Mouse (Mus musculus): ENCODE measurements at regions not wholly inside any gene's neighbourhood (a gene's known extent, or its start where the extent isn't known, plus 50 kb on each side); places are given as distances from the start of the nearest gene placed in this dataset.

DNA sequence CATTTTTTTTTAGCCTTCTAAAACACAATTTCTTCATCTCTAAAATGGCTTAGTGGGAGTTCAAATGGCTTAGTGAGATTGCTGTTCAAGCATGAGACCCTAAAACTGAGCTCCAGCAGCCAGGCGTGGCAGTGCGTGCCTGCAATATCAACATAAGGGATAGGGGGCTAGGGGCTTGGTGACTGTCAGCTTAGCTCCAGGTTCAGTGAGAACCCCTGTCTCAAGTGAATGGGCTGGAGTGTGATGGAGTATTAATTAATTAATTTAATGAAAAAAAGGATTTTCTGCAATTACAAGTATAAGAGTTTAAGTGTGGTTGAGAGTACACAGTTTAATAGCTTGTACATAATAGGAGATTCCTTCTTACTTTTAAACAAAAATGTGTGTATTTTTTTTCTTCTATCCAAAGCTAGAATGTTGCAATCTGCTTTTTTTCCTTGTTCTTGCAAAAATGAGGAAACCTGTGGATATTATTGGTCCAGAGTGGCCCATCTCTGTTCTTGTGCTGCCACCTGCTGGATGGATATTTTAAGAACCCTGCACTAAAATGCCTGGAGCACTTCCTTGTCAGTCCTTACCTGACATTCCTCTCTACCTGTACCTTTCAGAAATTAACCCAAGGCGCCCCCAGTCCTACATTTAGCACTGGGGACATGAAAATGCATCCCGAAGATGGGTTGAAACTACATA lies 54.0 kb upstream of the Usp47 start:
- ATAC-seq (replicated peaks in 1 of 2; ENCODE audit: insufficient read depth in 1 of 2, low FRiP score in 2 of 2, low TSS enrichment in 1 of 2, low read depth in 1 of 2, poor library complexity in 2 of 2, severe bottlenecking in 2 of 2) = peak in 1 of 2 experiments; percentile 62; a peak in 2 of 4 replicates

DNA sequence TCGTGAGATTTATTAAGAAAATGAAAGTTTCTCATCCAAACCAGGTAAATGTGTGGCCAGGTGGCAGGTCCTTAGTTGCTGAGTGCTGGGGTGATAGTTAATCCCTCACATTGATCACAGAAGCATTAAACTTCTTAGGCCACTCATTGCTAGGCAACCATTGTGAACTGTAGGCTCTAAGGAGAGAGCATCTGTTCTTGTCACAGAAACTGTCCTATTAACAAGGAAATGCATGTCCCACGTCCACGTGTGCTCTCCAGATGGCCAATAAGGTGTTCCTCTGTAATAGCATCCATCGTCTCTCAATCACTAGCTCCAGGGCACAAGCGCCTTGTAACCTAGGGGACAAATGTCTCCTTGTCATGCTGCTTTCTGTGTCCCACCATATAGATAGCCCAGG lies 55.0 kb upstream of the Usp47 start:
- ATAC-seq (replicated peaks in 1 of 2; ENCODE audit: insufficient read depth in 1 of 2, low FRiP score in 2 of 2, low TSS enrichment in 1 of 2, low read depth in 1 of 2, poor library complexity in 2 of 2, severe bottlenecking in 2 of 2) = no peak

- ATAC-seq (replicated peaks in 1 of 2; ENCODE audit: insufficient read depth in 1 of 2, low FRiP score in 2 of 2, low TSS enrichment in 1 of 2, low read depth in 1 of 2, poor library complexity in 2 of 2, severe bottlenecking in 2 of 2) = no peak
Measured at GRCm38 (mm10) chr7:111966716-111967115, 56.6 kb upstream of the Usp47 start.

- ATAC-seq (replicated peaks in 1 of 2; ENCODE audit: insufficient read depth in 1 of 2, low FRiP score in 2 of 2, low TSS enrichment in 1 of 2, low read depth in 1 of 2, poor library complexity in 2 of 2, severe bottlenecking in 2 of 2) = no peak
Measured at GRCm38 (mm10) chr7:111963969-111964368, 59.3 kb upstream of the Usp47 start.

DNA sequence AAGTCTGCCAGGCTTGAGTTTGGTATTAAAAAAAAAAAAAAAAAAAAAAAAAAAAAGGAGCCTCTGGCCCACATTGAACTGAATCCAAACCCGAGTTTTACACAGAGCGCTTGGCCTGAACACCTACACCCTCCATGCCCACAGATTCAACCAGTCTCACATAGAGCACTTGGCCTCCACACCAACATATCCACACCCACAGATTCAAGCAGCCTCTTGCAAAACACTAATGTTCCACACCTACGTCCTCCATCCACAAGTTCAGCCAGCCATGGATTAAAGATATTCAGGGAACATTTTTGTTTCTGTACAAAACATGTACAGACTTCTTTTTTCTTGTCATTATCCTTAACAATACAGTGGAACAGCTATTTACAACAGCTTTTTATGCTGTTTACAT lies 63.3 kb upstream of the Usp47 start:
- ATAC-seq (replicated peaks in 1 of 2; ENCODE audit: insufficient read depth in 1 of 2, low FRiP score in 2 of 2, low TSS enrichment in 1 of 2, low read depth in 1 of 2, poor library complexity in 2 of 2, severe bottlenecking in 2 of 2) = no peak

DNA sequence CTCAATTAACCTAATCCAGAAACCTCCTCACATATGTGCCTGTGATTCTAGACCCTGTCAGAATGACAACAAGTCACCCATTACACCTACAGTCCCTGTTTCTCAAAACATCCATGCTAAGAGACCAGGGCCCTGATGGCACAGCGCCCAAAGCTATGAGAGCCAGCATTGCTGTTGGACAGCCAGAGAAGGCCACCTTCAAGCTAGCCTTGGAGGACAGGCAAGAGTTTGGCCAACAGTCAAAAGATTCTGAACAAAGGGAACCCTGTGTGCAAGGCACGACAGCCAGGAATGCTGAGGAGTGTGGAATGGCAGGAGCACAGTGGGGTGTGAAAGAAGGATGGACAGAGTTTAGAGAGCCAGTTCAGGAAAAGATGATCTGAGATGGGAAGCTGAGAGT lies 66.6 kb upstream of the Usp47 start:
- ATAC-seq (replicated peaks in 1 of 2; ENCODE audit: insufficient read depth in 1 of 2, low FRiP score in 2 of 2, low TSS enrichment in 1 of 2, low read depth in 1 of 2, poor library complexity in 2 of 2, severe bottlenecking in 2 of 2) = no peak

- ATAC-seq (replicated peaks in 1 of 2; ENCODE audit: insufficient read depth in 1 of 2, low FRiP score in 2 of 2, low TSS enrichment in 1 of 2, low read depth in 1 of 2, poor library complexity in 2 of 2, severe bottlenecking in 2 of 2) = no peak
Measured at GRCm38 (mm10) chr7:111939631-111940030, 83.7 kb upstream of the Usp47 start.

- ATAC-seq (replicated peaks in 1 of 2; ENCODE audit: insufficient read depth in 1 of 2, low FRiP score in 2 of 2, low TSS enrichment in 1 of 2, low read depth in 1 of 2, poor library complexity in 2 of 2, severe bottlenecking in 2 of 2) = no peak
Measured at GRCm38 (mm10) chr7:111937547-111937946, 85.8 kb upstream of the Usp47 start.

- ATAC-seq (replicated peaks in 1 of 2; ENCODE audit: insufficient read depth in 1 of 2, low FRiP score in 2 of 2, low TSS enrichment in 1 of 2, low read depth in 1 of 2, poor library complexity in 2 of 2, severe bottlenecking in 2 of 2) = no peak
Measured at GRCm38 (mm10) chr7:111937102-111937501, 86.2 kb upstream of the Usp47 start.

DNA sequence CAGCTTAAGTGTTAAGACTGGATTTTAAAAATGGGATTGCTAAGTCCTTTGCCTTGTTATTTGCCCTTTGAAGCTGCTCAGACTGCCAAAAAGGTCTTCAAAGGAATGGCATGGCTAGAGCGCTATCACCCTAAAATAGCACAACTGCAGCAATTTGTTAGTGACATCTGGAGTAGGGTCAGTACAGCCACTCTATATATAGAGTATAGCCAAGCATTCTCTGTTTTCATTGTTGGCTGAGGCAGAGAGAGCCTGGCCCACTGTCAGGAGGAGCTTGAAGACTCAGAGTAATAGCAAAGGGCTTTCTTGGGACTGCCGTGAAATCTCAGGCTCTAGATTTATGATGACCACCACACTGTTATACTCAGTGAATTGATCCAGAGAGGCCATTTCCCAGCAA lies 90.6 kb upstream of the Usp47 start:
- no peak for ATAC-seq (replicated peaks in 1 of 2; ENCODE audit: insufficient read depth in 1 of 2, low FRiP score in 2 of 2, low TSS enrichment in 1 of 2, low read depth in 1 of 2, poor library complexity in 2 of 2, severe bottlenecking in 2 of 2)

GRCm38 (mm10) chr7:111919961-111920360 lies 103.3 kb upstream of the Usp47 start:
- ATAC-seq (replicated peaks in 1 of 2; ENCODE audit: insufficient read depth in 1 of 2, low FRiP score in 2 of 2, low TSS enrichment in 1 of 2, low read depth in 1 of 2, poor library complexity in 2 of 2, severe bottlenecking in 2 of 2) = no peak

DNA sequence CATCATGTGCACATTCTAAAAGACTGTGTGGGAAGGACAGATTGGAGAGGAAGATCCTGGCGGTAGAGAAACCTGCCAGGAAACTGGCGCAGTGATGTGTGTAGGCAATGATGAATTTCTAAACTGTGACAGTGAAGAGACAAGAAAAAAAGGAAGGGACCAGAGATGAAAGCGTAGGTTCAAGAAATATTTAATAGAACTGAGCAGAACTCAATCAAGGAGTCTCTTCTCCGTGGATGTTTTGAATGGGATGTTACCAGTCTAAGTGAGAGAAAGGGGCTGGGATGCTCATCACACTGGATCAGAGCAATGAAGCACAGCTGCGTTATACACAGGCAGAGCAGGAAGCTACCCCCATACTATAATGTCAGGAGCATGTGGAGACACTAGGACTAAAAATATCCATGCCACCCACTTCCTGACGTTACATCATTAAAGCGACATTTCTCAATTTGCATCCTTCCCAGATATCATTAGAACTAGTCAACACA lies 119.5 kb upstream of the Usp47 start:
- ATAC-seq (replicated peaks in 1 of 2; ENCODE audit: insufficient read depth in 1 of 2, low FRiP score in 2 of 2, low TSS enrichment in 1 of 2, low read depth in 1 of 2, poor library complexity in 2 of 2, severe bottlenecking in 2 of 2) = no peak

GRCm38 (mm10) chr7:111897016-111897415 lies 117.2 kb upstream of the Galnt18 start:
- no peak for ATAC-seq (replicated peaks in 1 of 2; ENCODE audit: insufficient read depth in 1 of 2, low FRiP score in 2 of 2, low TSS enrichment in 1 of 2, low read depth in 1 of 2, poor library complexity in 2 of 2, severe bottlenecking in 2 of 2)

DNA sequence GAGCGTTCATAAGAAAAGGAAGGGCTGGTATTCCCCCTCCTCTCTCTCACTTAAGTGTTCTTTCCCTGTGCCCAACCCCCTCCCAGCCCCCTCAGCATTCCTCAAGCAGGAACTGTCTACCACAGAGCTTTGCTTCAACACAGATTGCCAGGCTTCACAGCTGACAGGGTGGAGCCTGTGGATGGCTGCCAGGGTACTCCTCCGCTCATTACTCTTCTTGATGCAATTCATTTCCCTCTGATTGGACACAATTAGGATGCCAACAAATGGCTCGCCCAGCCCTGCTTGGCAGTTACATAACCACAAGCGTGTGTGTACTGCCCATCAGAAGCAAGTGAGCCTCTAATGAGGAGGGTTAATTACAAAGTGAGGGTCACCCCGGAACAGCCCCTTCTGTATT lies 116.5 kb upstream of the Galnt18 start:
- ATAC-seq (replicated peaks in 1 of 2; ENCODE audit: insufficient read depth in 1 of 2, low FRiP score in 2 of 2, low TSS enrichment in 1 of 2, low read depth in 1 of 2, poor library complexity in 2 of 2, severe bottlenecking in 2 of 2) = no peak

- no peak for ATAC-seq (replicated peaks in 1 of 2; ENCODE audit: insufficient read depth in 1 of 2, low FRiP score in 2 of 2, low TSS enrichment in 1 of 2, low read depth in 1 of 2, poor library complexity in 2 of 2, severe bottlenecking in 2 of 2)
Measured at GRCm38 (mm10) chr7:111882991-111883390, 103.2 kb upstream of the Galnt18 start.

DNA sequence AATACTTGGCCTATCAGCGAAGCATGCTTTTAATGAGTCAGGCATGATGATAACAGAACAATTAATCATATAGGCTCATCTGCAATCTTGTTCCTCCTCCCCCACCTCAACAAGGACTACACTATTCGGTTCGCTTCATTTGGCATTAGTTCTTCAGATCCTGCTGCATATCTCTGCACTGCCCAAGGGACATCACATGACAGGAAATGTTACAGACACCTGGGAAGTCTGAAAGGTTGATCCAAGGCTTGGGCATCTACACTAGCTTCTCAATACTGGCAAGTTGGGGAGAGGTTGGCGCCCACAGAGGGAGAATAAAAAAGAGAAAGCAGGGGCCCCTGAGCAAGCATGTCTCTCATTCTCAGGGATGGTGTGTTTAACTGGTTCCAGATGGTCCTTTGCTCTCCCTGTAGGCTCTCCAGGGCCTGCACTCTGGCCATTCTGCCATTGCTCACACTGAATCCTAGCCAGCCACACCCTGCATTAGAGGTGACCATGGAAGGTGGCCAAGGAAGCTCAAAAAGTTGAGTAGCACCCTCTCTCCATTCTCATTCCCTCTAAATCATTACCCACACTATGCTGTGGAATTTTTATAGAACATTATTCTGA lies 100.4 kb upstream of the Galnt18 start:
- ATAC-seq (replicated peaks in 1 of 2; ENCODE audit: insufficient read depth in 1 of 2, low FRiP score in 2 of 2, low TSS enrichment in 1 of 2, low read depth in 1 of 2, poor library complexity in 2 of 2, severe bottlenecking in 2 of 2) = no peak

- ATAC-seq (replicated peaks in 1 of 2; ENCODE audit: insufficient read depth in 1 of 2, low FRiP score in 2 of 2, low TSS enrichment in 1 of 2, low read depth in 1 of 2, poor library complexity in 2 of 2, severe bottlenecking in 2 of 2) = no peak
Measured at GRCm38 (mm10) chr7:111877591-111877990, 97.8 kb upstream of the Galnt18 start.

GRCm38 (mm10) chr7:111875949-111876348 lies 96.2 kb upstream of the Galnt18 start:
- ATAC-seq (replicated peaks in 1 of 2; ENCODE audit: insufficient read depth in 1 of 2, low FRiP score in 2 of 2, low TSS enrichment in 1 of 2, low read depth in 1 of 2, poor library complexity in 2 of 2, severe bottlenecking in 2 of 2) = no peak

GRCm38 (mm10) chr7:111869337-111869736 lies 89.6 kb upstream of the Galnt18 start:
- no peak for ATAC-seq (replicated peaks in 1 of 2; ENCODE audit: insufficient read depth in 1 of 2, low FRiP score in 2 of 2, low TSS enrichment in 1 of 2, low read depth in 1 of 2, poor library complexity in 2 of 2, severe bottlenecking in 2 of 2)

Data from hematopoietic stem cell, adult 5-6 weeks (primary cell).